ENCODE assay signal across 21 mouse cellular contexts in the genomic region with DNA sequence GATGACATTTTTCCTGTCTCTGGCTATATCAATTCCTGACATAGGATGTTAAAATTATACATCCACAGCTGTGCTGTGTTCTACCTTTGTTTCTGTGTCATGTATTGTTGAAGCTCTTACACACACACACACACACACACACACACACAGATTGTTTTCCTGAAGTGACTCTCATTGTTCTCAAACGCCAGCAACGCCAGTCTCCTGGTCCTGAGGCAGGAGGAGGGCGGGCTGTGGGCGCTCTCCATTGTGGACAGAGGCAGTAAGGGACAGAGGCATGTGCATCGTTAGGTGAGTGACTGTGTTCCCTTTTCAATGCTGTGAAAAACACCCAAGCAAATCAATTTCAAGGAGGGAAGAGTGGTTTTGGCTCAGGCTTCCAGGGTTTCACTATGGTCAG. TPM values are rescaled to one million over a fixed set of nuclear protein-coding genes. Genes with fewer than 3 reads are reported as not detected.
DNase-seq lines count a peak whose midpoint lies in the region; ATAC-seq and TF ChIP-seq lines count a peak whose summit lies in the region.
"Had no signal": no experiment of that assay in that cellular context is flagged by ENCODE, and none has a peak within 500 bp of the region (broad histone marks: within the 10 kb centered on the region; RNA-seq: fewer than 3 reads in every experiment).

No protein-coding gene starts in this region.

- TF ChIP-seq EP300 in heart, postnatal 0 days (IDR thresholded peaks at IDR 0.05; ENCODE audit: low read depth): no peak
- TF ChIP-seq EP300 in lung, postnatal 0 days (IDR thresholded peaks at IDR 0.05): peak; percentile 24; the same call in 1 of the 2 replicates

- H3K4me3 ChIP-seq in heart, postnatal 0 days (ENCODE audit: low read depth, low read length): no peak overlapping the region
- H3K4me3 ChIP-seq in kidney, embryonic 15.5 days (replicated peaks): no peak overlapping the region
- no peak overlapping the region for H3K4me3 ChIP-seq in lung, postnatal 0 days (ENCODE audit: low read depth, low read length)
- H3K4me3 ChIP-seq: embryonic facial prominence, embryonic 13.5 days; forebrain, embryonic 13.5 days; gastrocnemius, adult 2 months; heart, embryonic 10.5 days; hindbrain, embryonic 12.5 days had no signal

- ATAC-seq in heart, postnatal 0 days (ENCODE audit: insufficient read depth, low read depth): no peak
- ATAC-seq in kidney, embryonic 15.5 days (replicated peaks; ENCODE audit: low FRiP score): no peak
- peak; percentile 37 for ATAC-seq in lung, postnatal 0 days
- ATAC-seq: activated CD4-positive, CD25-positive, alpha-beta regulatory T cell, adult 4 months; forebrain, embryonic 13.5 days; Patski had no signal

- H3K27me3 ChIP-seq in heart, postnatal 0 days (ENCODE audit: control insufficient read depth, insufficient read depth, low read length): no peaks in the 10 kb centered on the region
- H3K27me3 ChIP-seq in kidney, embryonic 15.5 days: no peaks in the 10 kb centered on the region
- H3K27me3 ChIP-seq in lung, postnatal 0 days (replicated peaks; ENCODE audit: insufficient read depth, low read length): no peaks in the 10 kb centered on the region
- H3K27me3 ChIP-seq: CH12.LX; embryonic facial prominence, embryonic 13.5 days; forebrain, embryonic 13.5 days; hindbrain, embryonic 12.5 days; Patski had no signal

- no peak for TF ChIP-seq CTCF in heart, postnatal 0 days (IDR thresholded peaks at IDR 0.05; ENCODE audit: low read depth)
- no peak for TF ChIP-seq CTCF in lung, postnatal 0 days (IDR thresholded peaks at IDR 0.05)

- intact Hi-C loops in heart, postnatal 36 days (cut with DNase I): no loop called here

- 50% methylated on average over 5 of the region's 5 CpGs for WGBS in heart, postnatal 0 days
- WGBS in kidney, embryonic 15.5 days: 74% methylated on average over 5 of the region's 5 CpGs
- WGBS in lung, postnatal 0 days: 65% methylated on average over 5 of the region's 5 CpGs

- peaks cover 13% of the 10 kb centered on the region for H3K4me1 ChIP-seq in heart, postnatal 0 days (ENCODE audit: control insufficient read depth, insufficient read depth)
- H3K4me1 ChIP-seq in kidney, embryonic 15.5 days: peaks cover 20% of the 10 kb centered on the region
- H3K4me1 ChIP-seq in lung, postnatal 0 days (ENCODE audit: insufficient read depth, low read depth, low read length): no peaks in the 10 kb centered on the region

- 0 out of 2 replicates have a peak, but pooled peaks cover 3% of the 10 kb centered on the region for H3K9me3 ChIP-seq in heart, postnatal 0 days (replicated peaks; ENCODE audit: control insufficient read depth, low read length)
- no peaks in the 10 kb centered on the region for H3K9me3 ChIP-seq in kidney, embryonic 15.5 days (replicated peaks)
- H3K9me3 ChIP-seq in lung, postnatal 0 days (ENCODE audit: low read length): no peaks in the 10 kb centered on the region
- H3K9me3 ChIP-seq: heart, embryonic 10.5 days had no signal

- peak overlapping the region; percentile 22; the same call in 1 of the 2 replicates for H3K27ac ChIP-seq in heart, postnatal 0 days (ENCODE audit: low read depth)
- H3K27ac ChIP-seq in kidney, embryonic 15.5 days: no peak overlapping the region
- H3K27ac ChIP-seq in lung, postnatal 0 days (ENCODE audit: low read length): no peak overlapping the region
- H3K27ac ChIP-seq: embryonic facial prominence, embryonic 13.5 days; forebrain, embryonic 13.5 days; gastrocnemius, adult 2 months; heart, embryonic 10.5 days; hindbrain, embryonic 12.5 days had no signal

- DNase-seq in heart, postnatal 0 days (ENCODE audit: low spot score): no peak
- DNase-seq in heart, postnatal 36 days: no peak
- DNase-seq in kidney, postnatal 14 days: peak; percentile 44
- DNase-seq in lung, postnatal 0 days (ENCODE audit: low spot score): peak; percentile 27
- DNase-seq in lung, adult 18-20 months: no peak
- peak; percentile 32 for DNase-seq in lung, postnatal 36 days
- DNase-seq: adrenal gland, postnatal 14 days; cerebellum, adult 18-20 months; cerebellum, adult 9-11 months; cerebellum, postnatal 36 days; gastrocnemius, adult 2 months; gastrocnemius, postnatal 25 days; heart, adult 18-20 months had no signal

- no peak overlapping the region for H3K9ac ChIP-seq in heart, postnatal 0 days (replicated peaks; ENCODE audit: low read depth, low read length)
- no peak overlapping the region for H3K9ac ChIP-seq in kidney, embryonic 15.5 days
- H3K9ac ChIP-seq in lung, postnatal 0 days (replicated peaks; ENCODE audit: low read depth): no peak overlapping the region
- H3K9ac ChIP-seq: embryonic facial prominence, embryonic 13.5 days; forebrain, embryonic 13.5 days; hindbrain, embryonic 12.5 days had no signal

- H3K36me3 ChIP-seq in heart, postnatal 0 days (replicated peaks; ENCODE audit: control insufficient read depth, insufficient read depth, low read length): peaks cover 7% of the 10 kb centered on the region
- H3K36me3 ChIP-seq in kidney, embryonic 15.5 days: peaks cover 17% of the 10 kb centered on the region
- H3K36me3 ChIP-seq in lung, postnatal 0 days (ENCODE audit: insufficient read depth, low read length): no peaks in the 10 kb centered on the region

- H3K4me2 ChIP-seq in heart, postnatal 0 days (ENCODE audit: low read depth, low read length): no peak overlapping the region
- H3K4me2 ChIP-seq in kidney, embryonic 15.5 days: no peak overlapping the region
- H3K4me2 ChIP-seq in lung, postnatal 0 days (replicated peaks; ENCODE audit: low read depth, low read length): no peak overlapping the region
- H3K4me2 ChIP-seq: embryonic facial prominence, embryonic 13.5 days; forebrain, embryonic 13.5 days; hindbrain, embryonic 12.5 days had no signal

RNA-seq across cellular contexts. Expression of a gene that starts 29.3 kb away (rescaled TPM):
- total RNA-seq in heart, postnatal 0 days (2014; rRNA removed; ENCODE audit: low replicate concordance): 0.08 and 0.15 TPM in 2 replicates
- polyA plus RNA-seq in heart, postnatal 0 days (2015; fragmentation: Nextera tagmentation; extraction: Ambion mirVana): 0.81 and 0.94 TPM in 2 replicates
- total RNA-seq in heart, postnatal 36 days (2021): under 1 TPM; 0.46 to 0.72 TPM
- polyA plus RNA-seq in kidney, embryonic 15.5 days (2015; fragmentation: Nextera tagmentation; extraction: Ambion mirVana): 2.1 TPM in 2 replicates
- 2.7 and 3.3 TPM in 2 replicates for polyA plus RNA-seq in lung, postnatal 0 days (2015; fragmentation: Nextera tagmentation; extraction: Ambion mirVana)

RNA-seq across cellular contexts. Expression of a gene that starts 48.4 kb away (rescaled TPM):
- 19.3 and 25.0 TPM in 2 replicates for total RNA-seq in heart, postnatal 0 days (2014; rRNA removed; ENCODE audit: low replicate concordance)
- polyA plus RNA-seq in heart, postnatal 0 days (2015; fragmentation: Nextera tagmentation; extraction: Ambion mirVana): 9.5 and 10.6 TPM in 2 replicates
- total RNA-seq in heart, postnatal 36 days (2021): 10 to 100 TPM in 1 of 2 experiments, 1 to 10 TPM in 1; 8.3 to 10.4 TPM
- polyA plus RNA-seq in kidney, embryonic 15.5 days (2015; fragmentation: Nextera tagmentation; extraction: Ambion mirVana): 21.5 and 25.0 TPM in 2 replicates
- polyA plus RNA-seq in lung, postnatal 0 days (2015; fragmentation: Nextera tagmentation; extraction: Ambion mirVana): 15.2 and 16.1 TPM in 2 replicates

RNA-seq across cellular contexts. Expression of a gene that starts 51.0 kb away (rescaled TPM):
- 3.8 and 9.6 TPM in 2 replicates for total RNA-seq in heart, postnatal 0 days (2014; rRNA removed; ENCODE audit: low replicate concordance)
- 4.8 and 5.1 TPM in 2 replicates for polyA plus RNA-seq in heart, postnatal 0 days (2015; fragmentation: Nextera tagmentation; extraction: Ambion mirVana)
- total RNA-seq in heart, postnatal 36 days (2021): 1 to 10 TPM; 8.9 to 9.8 TPM
- 25.7 and 29.3 TPM in 2 replicates for polyA plus RNA-seq in kidney, embryonic 15.5 days (2015; fragmentation: Nextera tagmentation; extraction: Ambion mirVana)
- polyA plus RNA-seq in lung, postnatal 0 days (2015; fragmentation: Nextera tagmentation; extraction: Ambion mirVana): 10.3 and 11.0 TPM in 2 replicates

Comparison
In these comparisons a context has a peak if more than half of its experiments do, and no peak if none do; other contexts are left out.
1. DNase-seq: peak in kidney, postnatal 14 days (single experiment), lung, postnatal 0 days (single experiment) and lung, postnatal 36 days (single experiment); none in heart, postnatal 0 days (single experiment), heart, postnatal 36 days (0 of 2) and lung, adult 18-20 months (0 of 2).